Mouse (Mus musculus) forebrain, embryonic 15.5 days (tissue): ENCODE results near the gene Pde4d. TPM values are rescaled to one million over a fixed set of nuclear protein-coding genes. Genes with fewer than 3 reads are reported as not detected.

Source experiments
- ATAC-seq: fragments of 200-750 bp; cut with Nextera tagmentation; replicated peaks from 2 replicates; pipeline ENCODE4 v1.8.0; 2017; ENCODE audit warnings: mild to moderate bottlenecking, moderate TSS enrichment, moderate library complexity
- H3K27ac ChIP-seq: fragments of 300-500 bp; sonication (generic); replicated peaks from 2 replicates; pipeline ENCODE4 v1.5.1; 2015; ENCODE audit warnings: mild to moderate bottlenecking, inconsistent platforms
- H3K27me3 ChIP-seq: fragments of 300-500 bp; sonication (generic); 2 replicates; pipeline ENCODE4 v1.6.1; 2015; ENCODE audit warnings: inconsistent platforms
- H3K36me3 ChIP-seq: fragments of 300-500 bp; sonication (generic); 2 replicates; pipeline ENCODE4 v1.6.1; 2015; ENCODE audit warnings: mild to moderate bottlenecking, inconsistent platforms
- H3K4me1 ChIP-seq: fragments of 300-500 bp; sonication (generic); 2 replicates; pipeline ENCODE4 v1.6.1; 2015; ENCODE audit warnings: inconsistent platforms
- H3K4me2 ChIP-seq: fragments of 300-500 bp; sonication (generic); replicated peaks from 2 replicates; pipeline ENCODE4 v1.6.1; 2015; ENCODE audit warnings: mild to moderate bottlenecking, inconsistent platforms
- H3K4me3 ChIP-seq: fragments of 300-500 bp; sonication (generic); 2 replicates; pipeline ENCODE4 v1.5.1; 2015; ENCODE audit warnings: mild to moderate bottlenecking, inconsistent platforms
- H3K9ac ChIP-seq: fragments of 300-500 bp; sonication (generic); replicated peaks from 2 replicates; pipeline ENCODE4 v1.6.1; 2015; ENCODE audit warnings: mild to moderate bottlenecking, inconsistent platforms
- H3K9me3 ChIP-seq: fragments of 300-500 bp; sonication (generic); 2 replicates; pipeline ENCODE4 v1.6.1; 2016; ENCODE audit warnings: inconsistent platforms
- WGBS: fragments of 180-500 bp; shearing (Covaris S2); methylation state at CpG from one replicate; pipeline ENCODE4 v1.1.7; 2015; ENCODE audit warnings: mixed read lengths; 5-methylcytosine and 5-hydroxymethylcytosine counted together
- polyA plus RNA-seq: library from polyadenylated mRNA; unstranded; fragments of >200 nt; fragmentation: Nextera tagmentation; extraction: Ambion mirVana; gene quantifications from 2 replicates; pipeline ENCODE4 v1.2.1, GENCODE M21; 2015

Pde4d gene
- polyA plus RNA-seq, 1 experiment from 2014 or later, result 16.3 TPM

- Histone ChIP-seq H3K4me3 (no peak overlapping the region), H3K4me2 (no peak overlapping the region), H3K36me3 (no peaks in the 10 kb centered on the region), H3K27ac (no peak overlapping the region), H3K27me3 (no peaks in the 10 kb centered on the region), H3K9ac (no peak overlapping the region), H3K9me3 (no peaks in the 10 kb centered on the region), H3K4me1 (0 out of 2 replicates have a peak, but pooled peaks cover 3% of the 10 kb centered on the region)
- no peak for ATAC-seq
- WGBS, result 22% methylated on average over 2 of the region's 2 CpGs
Observed at GRCm38 (mm10) chr13:108998739-108999138, 549.0 kb downstream of the Pde4d start.

- Histone ChIP-seq H3K4me3 (no peak overlapping the region), H3K9ac (no peak overlapping the region), H3K9me3 (no peaks in the 10 kb centered on the region), H3K4me1 (no peaks in the 10 kb centered on the region), H3K27me3 (no peaks in the 10 kb centered on the region), H3K27ac (no peak overlapping the region), H3K4me2 (no peak overlapping the region), H3K36me3 (no peaks in the 10 kb centered on the region)
- 8% methylated on average over 1 of the region's 1 CpGs for WGBS
- ATAC-seq, result no peak
Observed at GRCm38 (mm10) chr13:109024703-109025102, 575.0 kb downstream of the Pde4d start.

- peaks cover 4% of the 10 kb centered on the region for H3K4me1 ChIP-seq
- no peak overlapping the region for H3K4me2 ChIP-seq
- no peak overlapping the region for H3K27ac ChIP-seq
- no peaks in the 10 kb centered on the region for H3K9me3 ChIP-seq
- H3K9ac ChIP-seq, result no peak overlapping the region
- no peaks in the 10 kb centered on the region for H3K36me3 ChIP-seq
- H3K27me3 ChIP-seq, result no peaks in the 10 kb centered on the region
- WGBS, result 38% methylated on average over 7 of the region's 7 CpGs
- ATAC-seq, result peak; percentile 66; the same call in 1 of the 2 replicates
- H3K4me3 ChIP-seq, result no peak overlapping the region
Observed at GRCm38 (mm10) chr13:109047126-109047525, 597.4 kb downstream of the Pde4d start.

GRCm38 (mm10) chr13:109052805-109053204 is 603.1 kb downstream of the Pde4d start:
- H3K27ac ChIP-seq, result peak overlapping the region; percentile 84
- no peaks in the 10 kb centered on the region for H3K27me3 ChIP-seq
- peak overlapping the region; percentile 31; the same call in 1 of the 2 replicates for H3K9ac ChIP-seq
- H3K36me3 ChIP-seq, result no peaks in the 10 kb centered on the region
- H3K4me1 ChIP-seq, result peaks cover 17% of the 10 kb centered on the region
- 52% methylated on average over 2 of the region's 2 CpGs for WGBS
- H3K4me3 ChIP-seq, result peak overlapping the region; percentile 28; the same call in 1 of the 2 replicates
- peak overlapping the region; percentile 37 for H3K4me2 ChIP-seq
- ATAC-seq, result peak; percentile 54
- H3K9me3 ChIP-seq, result no peaks in the 10 kb centered on the region

- ATAC-seq, result peak; percentile 95
- WGBS, result 18% methylated on average over 10 of the region's 10 CpGs
- H3K4me3 ChIP-seq, result peak overlapping the region; percentile 28
Observed at GRCm38 (mm10) chr13:109053242-109054018, 603.7 kb downstream of the Pde4d start.

GRCm38 (mm10) chr13:109058045-109058444 is 608.3 kb downstream of the Pde4d start:
- H3K9ac ChIP-seq, result no peak overlapping the region
- H3K4me3 ChIP-seq, result no peak overlapping the region
- H3K4me1 ChIP-seq, result peaks cover 8% of the 10 kb centered on the region
- H3K36me3 ChIP-seq, result no peaks in the 10 kb centered on the region
- H3K27me3 ChIP-seq, result no peaks in the 10 kb centered on the region
- no peak for ATAC-seq
- WGBS, result 39% methylated on average over 4 of the region's 4 CpGs
- H3K4me2 ChIP-seq, result no peak overlapping the region
- H3K9me3 ChIP-seq, result no peaks in the 10 kb centered on the region
- no peak overlapping the region for H3K27ac ChIP-seq

More at GRCm38 (mm10) chr13:109053242-109054018, 603.7 kb downstream of the Pde4d start:
- no peaks in the 10 kb centered on the region for H3K9me3 ChIP-seq
- H3K27ac ChIP-seq, result peak overlapping the region; percentile 84
- H3K27me3 ChIP-seq, result no peaks in the 10 kb centered on the region
- no peaks in the 10 kb centered on the region for H3K36me3 ChIP-seq
- H3K4me1 ChIP-seq, result peaks cover 17% of the 10 kb centered on the region
- H3K9ac ChIP-seq, result peak overlapping the region; percentile 31; the same call in 1 of the 2 replicates
- peak overlapping the region; percentile 37 for H3K4me2 ChIP-seq

- H3K27ac ChIP-seq, result no peak overlapping the region
- H3K4me3 ChIP-seq, result no peak overlapping the region
- no peak overlapping the region for H3K9ac ChIP-seq
- no peaks in the 10 kb centered on the region for H3K9me3 ChIP-seq
- WGBS, result 88% methylated on average over 4 of the region's 4 CpGs
- no peaks in the 10 kb centered on the region for H3K4me1 ChIP-seq
- ATAC-seq, result no peak
- no peak overlapping the region for H3K4me2 ChIP-seq
- H3K36me3 ChIP-seq, result no peaks in the 10 kb centered on the region
- no peaks in the 10 kb centered on the region for H3K27me3 ChIP-seq
Observed at GRCm38 (mm10) chr13:109066581-109067159, 616.9 kb downstream of the Pde4d start.

- no peak for ATAC-seq
- 85% methylated on average over 8 of the region's 8 CpGs for WGBS
Observed at GRCm38 (mm10) chr13:109068258-109069219, 618.8 kb downstream of the Pde4d start.

GRCm38 (mm10) chr13:109073371-109073770 is 623.6 kb downstream of the Pde4d start:
- Histone ChIP-seq H3K27me3 (no peaks in the 10 kb centered on the region), H3K4me2 (no peak overlapping the region), H3K9me3 (no peaks in the 10 kb centered on the region), H3K27ac (no peak overlapping the region), H3K9ac (no peak overlapping the region), H3K36me3 (no peaks in the 10 kb centered on the region), H3K4me1 (no peaks in the 10 kb centered on the region), H3K4me3 (no peak overlapping the region)
- WGBS, result 11% methylated on average over 2 of the region's 2 CpGs
- ATAC-seq, result no peak

More at GRCm38 (mm10) chr13:109068258-109069219, 618.8 kb downstream of the Pde4d start:
- Histone ChIP-seq H3K9ac (no peak overlapping the region), H3K4me2 (no peak overlapping the region), H3K36me3 (no peaks in the 10 kb centered on the region), H3K9me3 (no peaks in the 10 kb centered on the region), H3K4me1 (no peaks in the 10 kb centered on the region), H3K27ac (no peak overlapping the region), H3K27me3 (no peaks in the 10 kb centered on the region), H3K4me3 (no peak overlapping the region)

- H3K9ac ChIP-seq, result no peak overlapping the region
- no peak overlapping the region for H3K4me2 ChIP-seq
- no peak overlapping the region for H3K27ac ChIP-seq
- H3K27me3 ChIP-seq, result no peaks in the 10 kb centered on the region
- WGBS, result 53% methylated on average over 4 of the region's 4 CpGs
- H3K4me1 ChIP-seq, result no peaks in the 10 kb centered on the region
- H3K9me3 ChIP-seq, result no peaks in the 10 kb centered on the region
- no peaks in the 10 kb centered on the region for H3K36me3 ChIP-seq
- no peak overlapping the region for H3K4me3 ChIP-seq
- no peak for ATAC-seq
Observed at GRCm38 (mm10) chr13:109074078-109074477, 624.3 kb downstream of the Pde4d start.

GRCm38 (mm10) chr13:109092654-109093053 is 642.9 kb downstream of the Pde4d start:
- no peak overlapping the region for H3K9ac ChIP-seq
- peaks cover 2% of the 10 kb centered on the region; the same call in 1 of the 2 replicates for H3K4me1 ChIP-seq
- H3K9me3 ChIP-seq, result no peaks in the 10 kb centered on the region
- no peaks in the 10 kb centered on the region for H3K27me3 ChIP-seq
- WGBS, result 72% methylated on average over 3 of the region's 3 CpGs
- no peak overlapping the region for H3K4me3 ChIP-seq
- no peak overlapping the region for H3K4me2 ChIP-seq
- H3K36me3 ChIP-seq, result no peaks in the 10 kb centered on the region
- H3K27ac ChIP-seq, result no peak overlapping the region
- peak; percentile 86 for ATAC-seq
